Mouse (Mus musculus): ENCODE measurements around the gene Fbxo6.
"Not testable (repeated sequence)": the region's sequence is repeated elsewhere in the genome, so short reads cannot be mapped to it uniquely, and the experiment has no call there.

The Fbxo6 gene

GRCm38 (mm10) chr4:148151267-148152168 is at the start of gene Fbxo6:
TSS of gene Fbxo6 (minus strand) at chr4:148152140.
- DNase-seq (ENCODE audit: low read depth) = peak; percentile 94

GRCm38 (mm10) chr4:148198721-148199120 is 46.8 kb upstream of the Fbxo6 start:
- DNase-seq (ENCODE audit: low read depth) = no peak

GRCm38 (mm10) chr4:148194400-148194799 is 42.5 kb upstream of the Fbxo6 start:
- DNase-seq (ENCODE audit: low read depth) = no peak

GRCm38 (mm10) chr4:148192707-148193245 is 40.8 kb upstream of the Fbxo6 start:
- DNase-seq (ENCODE audit: low read depth) = no peak

GRCm38 (mm10) chr4:148188767-148189166 is 36.8 kb upstream of the Fbxo6 start:
- DNase-seq (ENCODE audit: low read depth) = not testable (repeated sequence)

GRCm38 (mm10) chr4:148185819-148186218 is 33.9 kb upstream of the Fbxo6 start:
- DNase-seq (ENCODE audit: low read depth) = no peak

GRCm38 (mm10) chr4:148184564-148184963 is 32.6 kb upstream of the Fbxo6 start:
- DNase-seq (ENCODE audit: low read depth) = no peak

GRCm38 (mm10) chr4:148182363-148182762 is 30.4 kb upstream of the Fbxo6 start:
- DNase-seq (ENCODE audit: low read depth) = no peak

GRCm38 (mm10) chr4:148181483-148181882 is 29.5 kb upstream of the Fbxo6 start:
- no peak for DNase-seq (ENCODE audit: low read depth)

- DNase-seq (ENCODE audit: low read depth) = no peak
Observed at GRCm38 (mm10) chr4:148177716-148178115, 25.8 kb upstream of the Fbxo6 start.

- DNase-seq (ENCODE audit: low read depth) = not testable (repeated sequence)
Observed at GRCm38 (mm10) chr4:148176603-148177002, 24.7 kb upstream of the Fbxo6 start.

GRCm38 (mm10) chr4:148174495-148174862 is 22.5 kb upstream of the Fbxo6 start:
- DNase-seq (ENCODE audit: low read depth) = no peak

GRCm38 (mm10) chr4:148173811-148174494 is 22.0 kb upstream of the Fbxo6 start:
- DNase-seq (ENCODE audit: low read depth) = no peak

GRCm38 (mm10) chr4:148171261-148171660 is 19.3 kb upstream of the Fbxo6 start:
- no peak for DNase-seq (ENCODE audit: low read depth)

GRCm38 (mm10) chr4:148170842-148171241 is 18.9 kb upstream of the Fbxo6 start:
- peak; percentile 79 for DNase-seq (ENCODE audit: low read depth)

GRCm38 (mm10) chr4:148169586-148169985 is 17.6 kb upstream of the Fbxo6 start:
- DNase-seq (ENCODE audit: low read depth) = peak; percentile 32

GRCm38 (mm10) chr4:148168287-148168686 is 16.3 kb upstream of the Fbxo6 start:
- DNase-seq (ENCODE audit: low read depth) = peak; percentile 85

GRCm38 (mm10) chr4:148166986-148167385 is 15.0 kb upstream of the Fbxo6 start:
- DNase-seq (ENCODE audit: low read depth) = peak; percentile 83

GRCm38 (mm10) chr4:148166431-148166830 is 14.5 kb upstream of the Fbxo6 start:
- DNase-seq (ENCODE audit: low read depth) = no peak

- no peak for DNase-seq (ENCODE audit: low read depth)
Observed at GRCm38 (mm10) chr4:148165551-148165950, 13.6 kb upstream of the Fbxo6 start.

- no peak for DNase-seq (ENCODE audit: low read depth)
Observed at GRCm38 (mm10) chr4:148164461-148164860, 12.5 kb upstream of the Fbxo6 start.

GRCm38 (mm10) chr4:148164002-148164439 is 12.1 kb upstream of the Fbxo6 start:
- DNase-seq (ENCODE audit: low read depth) = peak; percentile 84

Data from naive thymus-derived CD4-positive, alpha-beta T cell, adult 2 months (primary cell).